In genomic region chr2:148751893-148752813, GRCm38 (mm10) we compare ENCODE assay signal across 7 mouse cellular contexts. TPM values are rescaled to one million over a fixed set of nuclear protein-coding genes. Genes with fewer than 3 reads are reported as not detected.
DNase-seq lines count a peak whose midpoint lies in the region; ATAC-seq lines count a peak whose summit lies in the region.

No protein-coding gene starts in this region.

- intact Hi-C loops in gastrocnemius, postnatal 14 days (cut with DNase I; ENCODE audit: low total_unique reads), result loop anchor here (10.0 kb wide), 1 partner anchor 153 kb away; no protein-coding TSS in a partner anchor
- intact Hi-C loops in left cerebral cortex, postnatal 14 days (cut with DNase I), result loop anchor here (1.0 kb wide), 1 partner anchor 150 kb away; no protein-coding TSS in a partner anchor

- no peak overlapping the region for H3K27ac ChIP-seq in intestine, embryonic 15.5 days

- H3K9me3 ChIP-seq in intestine, embryonic 15.5 days, result no peaks in the 10 kb centered on the region

- 19% methylated on average over 15 of the region's 15 CpGs for WGBS in intestine, embryonic 15.5 days

- DNase-seq in adrenal gland, adult 2 months, result peak; percentile 71
- peak; percentile 94 for DNase-seq in embryo, embryonic 10.5 days (ENCODE audit: low spot score)
- DNase-seq in gastrocnemius, postnatal 14 days, result peak; percentile 43
- peak; percentile 89 for DNase-seq in left cerebral cortex, postnatal 14 days (ENCODE audit: low spot score in 2 of 2)
- peak; percentile 63 for DNase-seq in right cerebral cortex, postnatal 14 days

- H3K4me3 ChIP-seq in intestine, embryonic 15.5 days (replicated peaks), result peak overlapping the region; percentile 16; the same call in 1 of the 2 replicates

- no peaks in the 10 kb centered on the region for H3K4me1 ChIP-seq in intestine, embryonic 15.5 days (replicated peaks)

- no peaks in the 10 kb centered on the region for H3K36me3 ChIP-seq in intestine, embryonic 15.5 days

- H3K27me3 ChIP-seq in intestine, embryonic 15.5 days (replicated peaks), result no peaks in the 10 kb centered on the region

- peak; percentile 92 for ATAC-seq in intestine, embryonic 15.5 days
- peak; percentile 93 for ATAC-seq in megakaryocyte-erythroid progenitor cell, adult 5-6 weeks (replicated peaks; ENCODE audit: low FRiP score, low TSS enrichment, poor library complexity, severe bottlenecking)

- peak overlapping the region; percentile 58 for H3K4me2 ChIP-seq in intestine, embryonic 15.5 days (replicated peaks)

- no peak overlapping the region for H3K9ac ChIP-seq in intestine, embryonic 15.5 days

RNA-seq across cellular contexts. Expression of gene Cstl1, which starts 2.0 kb away (rescaled TPM):
- under 1 TPM in 1 of 2 experiments, not detected in 1; 0.62 TPM for total RNA-seq in adrenal gland, adult 2 months (2021)
- not detected in 2 replicates for polyA plus RNA-seq in adrenal gland, adult 2 months (2012; rRNA removed)
- total RNA-seq in gastrocnemius, postnatal 14 days (2021), result not detected
- not detected in 2 replicates for polyA plus RNA-seq in intestine, embryonic 15.5 days (2015; fragmentation: Nextera tagmentation; extraction: Ambion mirVana)
- not detected for total RNA-seq in left cerebral cortex, postnatal 14 days (2021)
- total RNA-seq in megakaryocyte-erythroid progenitor cell, adult 5-6 weeks (2014; fragmentation: Nextera tagmentation), result not detected in 2 replicates
- not detected in 2 replicates for total RNA-seq in megakaryocyte-erythroid progenitor cell, adult 5-6 weeks (2017)

RNA-seq across cellular contexts. Expression of gene Cst11, which starts 19.1 kb away (rescaled TPM):
- total RNA-seq in adrenal gland, adult 2 months (2021), result not detected
- polyA plus RNA-seq in adrenal gland, adult 2 months (2012; rRNA removed), result not detected in 2 replicates
- not detected for total RNA-seq in gastrocnemius, postnatal 14 days (2021)
- not detected in 2 replicates for polyA plus RNA-seq in intestine, embryonic 15.5 days (2015; fragmentation: Nextera tagmentation; extraction: Ambion mirVana)
- total RNA-seq in left cerebral cortex, postnatal 14 days (2021), result not detected
- not detected in 2 replicates for total RNA-seq in megakaryocyte-erythroid progenitor cell, adult 5-6 weeks (2014; fragmentation: Nextera tagmentation)
- total RNA-seq in megakaryocyte-erythroid progenitor cell, adult 5-6 weeks (2017), result not detected in 2 replicates

RNA-seq across cellular contexts. Expression of gene Napb, which starts 19.9 kb away (rescaled TPM):
- 1 to 10 TPM; 4.8 to 5.1 TPM for total RNA-seq in adrenal gland, adult 2 months (2021)
- polyA plus RNA-seq in adrenal gland, adult 2 months (2012; rRNA removed), result 0.49 and 0.61 TPM in 2 replicates
- 1 to 10 TPM; 3.3 to 4.1 TPM for total RNA-seq in gastrocnemius, postnatal 14 days (2021)
- polyA plus RNA-seq in intestine, embryonic 15.5 days (2015; fragmentation: Nextera tagmentation; extraction: Ambion mirVana), result 3.4 and 4.1 TPM in 2 replicates
- 100 to 1,000 TPM; 286 to 309 TPM for total RNA-seq in left cerebral cortex, postnatal 14 days (2021)
- total RNA-seq in megakaryocyte-erythroid progenitor cell, adult 5-6 weeks (2014; fragmentation: Nextera tagmentation), result 0.98 and 1.7 TPM in 2 replicates
- 0.23 TPM in 1 of 2 replicates, not detected in the other for total RNA-seq in megakaryocyte-erythroid progenitor cell, adult 5-6 weeks (2017)

RNA-seq across cellular contexts. Expression of gene 8030411F24Rik, which starts 29.7 kb away (rescaled TPM):
- not detected for total RNA-seq in adrenal gland, adult 2 months (2021)
- polyA plus RNA-seq in adrenal gland, adult 2 months (2012; rRNA removed), result not detected in 2 replicates
- not detected for total RNA-seq in gastrocnemius, postnatal 14 days (2021)
- not detected in 2 replicates for polyA plus RNA-seq in intestine, embryonic 15.5 days (2015; fragmentation: Nextera tagmentation; extraction: Ambion mirVana)
- total RNA-seq in left cerebral cortex, postnatal 14 days (2021), result not detected
- not detected in 2 replicates for total RNA-seq in megakaryocyte-erythroid progenitor cell, adult 5-6 weeks (2014; fragmentation: Nextera tagmentation)
- total RNA-seq in megakaryocyte-erythroid progenitor cell, adult 5-6 weeks (2017), result not detected in 2 replicates

RNA-seq across cellular contexts. Expression of gene Cst12, which starts 37.0 kb away (rescaled TPM):
- total RNA-seq in adrenal gland, adult 2 months (2021), result not detected
- not detected in 2 replicates for polyA plus RNA-seq in adrenal gland, adult 2 months (2012; rRNA removed)
- not detected for total RNA-seq in gastrocnemius, postnatal 14 days (2021)
- polyA plus RNA-seq in intestine, embryonic 15.5 days (2015; fragmentation: Nextera tagmentation; extraction: Ambion mirVana), result 0.67 TPM in 1 of 2 replicates, not detected in the other
- total RNA-seq in left cerebral cortex, postnatal 14 days (2021), result under 1 TPM in 1 of 2 experiments, not detected in 1; 0.70 TPM
- not detected in 2 replicates for total RNA-seq in megakaryocyte-erythroid progenitor cell, adult 5-6 weeks (2014; fragmentation: Nextera tagmentation)
- not detected in 2 replicates for total RNA-seq in megakaryocyte-erythroid progenitor cell, adult 5-6 weeks (2017)

Comparison
In these comparisons a context has a peak if more than half of its experiments do, and no peak if none do; other contexts are left out.
1. DNase-seq: peak in every context shown above with its lines; median percentile 94 in embryo, embryonic 10.5 days; 89 in left cerebral cortex, postnatal 14 days; 71 in adrenal gland, adult 2 months; 63 in right cerebral cortex, postnatal 14 days; 43 in gastrocnemius, postnatal 14 days.
2. RNA of gene Napb, which starts 19.9 kb away (total RNA-seq): 286 to 309 TPM in left cerebral cortex, postnatal 14 days; 4.8 to 5.1 TPM in adrenal gland, adult 2 months, 3.3 to 4.1 TPM in gastrocnemius, postnatal 14 days and 0.23 to 1.7 TPM in megakaryocyte-erythroid progenitor cell, adult 5-6 weeks; every median in the first group is over 10 times any median in the second.